Mouse (Mus musculus): ENCODE measurements around the gene Gm17545. TPM values are rescaled to one million over a fixed set of nuclear protein-coding genes. Genes with fewer than 3 reads are reported as not detected.

The Gm17545 gene
- polyA plus RNA-seq (2014; fragmentation: Illumina TruSeq; extraction: RNeasy Lipid Tissue Mini Kit (QIAGEN cat#74804); ENCODE audit: low read depth, low replicate concordance), result not detected

DNA sequence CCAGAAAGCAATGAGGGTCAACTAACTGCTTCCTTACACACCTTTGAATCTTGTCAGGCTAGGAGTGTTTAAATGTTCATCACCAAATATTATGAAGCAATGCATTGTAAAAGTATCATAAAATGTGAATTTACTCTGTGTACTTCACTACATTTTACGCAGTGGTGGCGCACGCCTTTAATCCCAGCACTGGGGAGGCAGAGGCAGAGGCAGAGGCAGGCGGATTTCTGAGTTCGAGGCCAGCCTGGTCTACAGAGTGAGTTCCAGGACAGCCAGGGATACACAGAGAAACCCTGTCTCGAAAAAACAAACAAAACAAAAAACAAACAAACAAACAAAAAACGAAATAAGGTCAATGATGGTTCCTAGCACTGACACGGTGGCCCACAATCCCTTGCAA lies at the start of gene Gm17545:
Gene Gm17545, plus strand, starts transcription at position 301 of the 400 bp plus-strand sequence.

DNA sequence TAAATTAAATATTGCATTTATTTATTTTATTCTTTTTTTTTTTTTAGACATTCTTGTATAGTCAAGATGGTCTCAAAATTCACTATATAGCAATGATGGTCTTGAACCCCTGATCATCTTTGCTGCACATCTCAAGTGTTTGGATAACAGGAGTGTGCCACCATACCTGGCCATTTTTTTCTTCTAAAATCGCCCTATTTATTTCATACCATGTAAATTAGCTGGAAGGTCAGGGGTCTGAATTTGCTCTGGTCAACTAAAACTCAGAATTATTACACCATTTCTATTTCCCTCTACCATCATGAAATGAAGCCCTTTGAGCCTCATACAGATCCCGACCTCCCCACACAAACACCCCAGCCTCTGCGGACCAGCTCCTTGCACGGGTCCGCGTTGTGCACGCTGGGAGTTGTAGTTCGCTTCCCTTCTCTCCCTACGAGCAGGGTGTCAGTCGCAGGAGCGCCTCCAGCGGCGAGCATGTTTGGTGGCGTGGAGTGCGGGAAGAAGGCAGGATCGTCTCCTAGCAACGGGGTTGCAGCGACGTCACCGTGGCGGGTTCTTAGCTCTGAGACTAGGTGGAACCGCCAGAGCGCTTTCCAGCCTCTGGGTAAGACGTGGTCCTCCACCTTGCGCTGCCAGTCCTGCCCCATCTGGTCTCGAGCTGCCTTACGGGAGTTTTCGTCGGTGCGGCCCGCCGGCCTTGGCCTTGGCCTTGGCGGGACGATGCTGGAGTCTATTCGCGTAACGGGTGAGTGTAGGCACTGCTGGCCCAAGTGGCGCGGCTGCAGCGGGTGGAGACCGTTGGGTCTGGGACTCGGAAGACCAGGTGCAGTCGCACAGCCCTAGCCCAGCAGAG lies 42.9 kb upstream of the Gm17545 start, which contains the start of gene 9530077C05Rik:
Gene 9530077C05Rik, plus strand, starts transcription at position 512 of the 856 bp plus-strand sequence.

DNA sequence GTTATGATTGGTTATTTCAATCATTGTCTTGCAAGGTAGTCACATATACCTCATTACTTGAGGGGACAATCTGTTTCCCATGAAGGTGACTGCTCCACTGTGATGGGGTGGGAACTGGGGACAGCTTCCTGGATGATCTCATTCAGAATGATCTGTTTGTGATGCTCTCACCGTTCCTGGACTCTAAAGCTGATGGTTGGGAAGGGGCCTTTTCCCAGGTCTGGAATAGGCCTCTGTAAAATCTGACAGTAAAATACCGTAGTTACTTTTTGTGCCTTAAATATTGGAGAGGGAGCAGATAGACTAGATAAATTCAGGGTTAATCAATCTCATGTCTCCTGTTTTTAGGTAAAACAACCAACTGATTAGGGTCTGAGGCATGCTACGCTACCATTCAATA lies 15.6 kb downstream of the Gm17545 start, which contains the start of gene Rp9:
Gene Rp9, minus strand, starts transcription at position 101 of the 400 bp plus-strand sequence.

DNA sequence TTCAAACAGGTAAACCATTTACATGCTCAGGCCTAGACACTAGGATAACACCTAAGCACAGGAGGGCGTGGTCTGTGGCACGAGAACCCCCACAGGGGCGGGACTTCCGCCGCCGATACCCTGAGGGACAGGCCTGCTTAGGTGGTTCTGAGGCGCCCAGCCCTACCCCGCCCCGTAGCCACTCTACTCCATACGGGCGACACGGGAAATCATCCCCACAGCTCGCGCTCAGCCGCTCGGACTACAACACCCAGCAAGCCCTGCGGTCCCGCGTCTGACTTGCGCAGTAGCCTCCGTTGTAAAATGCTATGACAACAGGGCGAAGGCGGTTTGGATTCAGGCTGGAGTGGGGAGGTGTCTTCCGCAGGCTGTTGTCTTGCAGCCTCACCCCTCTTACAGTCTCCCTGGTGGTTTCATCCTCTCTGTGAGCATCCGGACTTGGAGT lies 21.4 kb downstream of the Gm17545 start, which contains the start of gene Bbs9:
Gene Bbs9, plus strand, starts transcription at position 292 of the 445 bp plus-strand sequence.

Other genes with a start within 250 kb of the Gm17545 start
- gene Zfp809, start 228.6 kb upstream of the Gm17545 start, polyA plus RNA-seq (2014; fragmentation: Illumina TruSeq; extraction: RNeasy Lipid Tissue Mini Kit (QIAGEN cat#74804); ENCODE audit: low read depth, low replicate concordance), result 34.5 TPM
- gene Zfp599, start 194.4 kb upstream of the Gm17545 start, polyA plus RNA-seq (2014; fragmentation: Illumina TruSeq; extraction: RNeasy Lipid Tissue Mini Kit (QIAGEN cat#74804); ENCODE audit: low read depth, low replicate concordance), result 0.29 TPM
- 9.0 TPM for gene Zfp810, start 146.6 kb upstream of the Gm17545 start, polyA plus RNA-seq (2014; fragmentation: Illumina TruSeq; extraction: RNeasy Lipid Tissue Mini Kit (QIAGEN cat#74804); ENCODE audit: low read depth, low replicate concordance)
- 0.77 TPM for gene Anln, start 65.1 kb upstream of the Gm17545 start, polyA plus RNA-seq (2014; fragmentation: Illumina TruSeq; extraction: RNeasy Lipid Tissue Mini Kit (QIAGEN cat#74804); ENCODE audit: low read depth, low replicate concordance)
- not detected for gene 9530077C05Rik, start 42.8 kb upstream of the Gm17545 start, polyA plus RNA-seq (2014; fragmentation: Illumina TruSeq; extraction: RNeasy Lipid Tissue Mini Kit (QIAGEN cat#74804); ENCODE audit: low read depth, low replicate concordance)
- 32.2 TPM for gene Rp9, start 15.5 kb downstream of the Gm17545 start, polyA plus RNA-seq (2014; fragmentation: Illumina TruSeq; extraction: RNeasy Lipid Tissue Mini Kit (QIAGEN cat#74804); ENCODE audit: low read depth, low replicate concordance)
- gene Bbs9, start 21.4 kb downstream of the Gm17545 start, polyA plus RNA-seq (2014; fragmentation: Illumina TruSeq; extraction: RNeasy Lipid Tissue Mini Kit (QIAGEN cat#74804); ENCODE audit: low read depth, low replicate concordance), result 3.7 TPM